Mouse (Mus musculus) adrenal gland, adult (tissue): ENCODE measurements around the gene Tsnax.

Experiments used
- DNase-seq, 2 experiments: peaks; one replicate each; pipeline ENCODE4 v3.0.0; 2022 to 2023; ENCODE audit warnings: low spot score in 1 of 2; ENCODE audit not compliant: inconsistent age in 2 of 2

Tsnax gene

GRCm38 (mm10) chr8:125078771-125079384 is 66.1 kb downstream of the Tsnax start:
- peak; percentile 71 to 89 for DNase-seq

DNA sequence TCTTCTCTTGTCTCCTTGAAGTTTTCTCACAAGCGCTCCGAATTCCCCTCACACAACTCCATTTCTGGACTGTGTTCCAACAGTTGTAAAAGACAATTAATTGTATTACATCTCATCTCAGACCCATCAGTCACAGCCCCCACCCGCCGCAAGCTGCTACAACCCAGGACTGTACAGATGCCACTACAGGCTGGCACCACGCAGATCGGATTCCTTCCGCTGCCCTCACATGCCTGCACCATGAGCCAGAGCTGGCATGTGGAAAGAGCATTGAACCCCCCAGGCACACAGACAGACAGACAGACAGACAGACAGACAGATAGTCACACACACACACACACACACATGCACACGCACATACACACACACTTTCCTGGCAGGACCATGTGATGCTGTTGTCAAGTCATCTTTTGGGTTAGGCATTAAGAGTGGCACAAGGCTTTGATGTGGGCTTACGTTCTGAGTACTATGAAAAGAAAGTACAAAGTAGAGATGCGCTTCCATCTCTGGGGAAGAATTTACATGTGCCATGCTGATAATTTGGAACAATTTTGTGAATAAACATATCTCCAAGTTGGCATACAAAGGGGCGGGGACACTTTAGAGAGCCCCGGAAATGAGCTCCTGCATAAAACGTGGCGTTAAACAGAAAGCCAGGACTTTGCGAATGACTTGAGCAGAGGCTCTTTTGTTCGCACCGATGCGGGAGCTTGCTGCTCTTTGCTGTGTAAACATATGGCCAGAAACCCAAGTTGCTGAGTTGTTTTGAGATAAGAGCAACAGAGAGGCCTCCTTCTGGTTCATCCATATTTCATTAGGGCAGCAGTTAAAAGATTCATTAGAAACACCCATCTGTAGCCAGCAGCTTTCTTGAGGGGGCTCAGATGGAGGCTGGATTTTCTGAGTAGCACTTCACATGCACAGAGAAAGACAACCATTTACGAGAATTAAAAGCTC is 67.9 kb downstream of the Tsnax start:
- DNase-seq, result no peak

DNA sequence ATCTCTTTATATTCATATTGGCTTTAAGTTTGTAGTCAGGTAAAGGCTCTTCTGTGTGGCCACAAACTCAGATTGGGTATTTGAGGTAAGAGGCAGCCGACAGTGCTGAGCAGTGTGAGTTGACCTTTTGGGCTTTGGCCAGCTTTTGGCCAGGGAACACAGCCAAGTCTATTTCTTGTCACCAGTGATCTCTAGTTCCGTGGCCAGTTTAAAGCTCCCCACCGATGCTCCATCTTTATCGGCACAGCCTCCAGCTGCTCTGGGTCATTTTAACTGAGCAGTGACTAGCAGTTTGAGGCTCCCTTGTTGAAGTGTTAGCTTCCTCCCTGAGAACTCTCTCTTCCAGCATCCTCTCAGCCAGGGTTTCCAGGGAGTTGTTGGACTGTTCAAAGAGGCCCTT is 70.9 kb downstream of the Tsnax start:
- DNase-seq, result peak; percentile 76 to 92
